Mouse (Mus musculus) urinary bladder, postnatal 0 days (tissue): ENCODE results near the gene Dpt. TPM values are rescaled to one million over a fixed set of nuclear protein-coding genes. Genes with fewer than 3 reads are reported as not detected.

Source experiments
- polyA plus RNA-seq: library from polyadenylated mRNA; unstranded; fragments of >200 nt; fragmentation: Nextera tagmentation; extraction: Ambion mirVana; gene quantifications from 2 replicates; pipeline ENCODE4 v1.2.1, GENCODE M21; 2015

Gene Dpt
- polyA plus RNA-seq = 25.5 and 32.2 TPM in 2 replicates

GRCm38 (mm10) chr1:164796471-164796870 is at the start of gene Dpt:
Dpt (plus strand) TSS chr1:164796644.

Other genes with a start within 250 kb of the Dpt start
- gene Xcl1, start 138.9 kb downstream of the Dpt start, polyA plus RNA-seq = not detected in 2 replicates